Mouse (Mus musculus): ENCODE results near the gene Calr. TPM values are rescaled to one million over a fixed set of nuclear protein-coding genes. Genes with fewer than 3 reads are reported as not detected.

The Calr gene
- 351 and 422 TPM in 2 replicates for polyA plus RNA-seq (2015; fragmentation: Nextera tagmentation; extraction: Ambion mirVana)

DNA sequence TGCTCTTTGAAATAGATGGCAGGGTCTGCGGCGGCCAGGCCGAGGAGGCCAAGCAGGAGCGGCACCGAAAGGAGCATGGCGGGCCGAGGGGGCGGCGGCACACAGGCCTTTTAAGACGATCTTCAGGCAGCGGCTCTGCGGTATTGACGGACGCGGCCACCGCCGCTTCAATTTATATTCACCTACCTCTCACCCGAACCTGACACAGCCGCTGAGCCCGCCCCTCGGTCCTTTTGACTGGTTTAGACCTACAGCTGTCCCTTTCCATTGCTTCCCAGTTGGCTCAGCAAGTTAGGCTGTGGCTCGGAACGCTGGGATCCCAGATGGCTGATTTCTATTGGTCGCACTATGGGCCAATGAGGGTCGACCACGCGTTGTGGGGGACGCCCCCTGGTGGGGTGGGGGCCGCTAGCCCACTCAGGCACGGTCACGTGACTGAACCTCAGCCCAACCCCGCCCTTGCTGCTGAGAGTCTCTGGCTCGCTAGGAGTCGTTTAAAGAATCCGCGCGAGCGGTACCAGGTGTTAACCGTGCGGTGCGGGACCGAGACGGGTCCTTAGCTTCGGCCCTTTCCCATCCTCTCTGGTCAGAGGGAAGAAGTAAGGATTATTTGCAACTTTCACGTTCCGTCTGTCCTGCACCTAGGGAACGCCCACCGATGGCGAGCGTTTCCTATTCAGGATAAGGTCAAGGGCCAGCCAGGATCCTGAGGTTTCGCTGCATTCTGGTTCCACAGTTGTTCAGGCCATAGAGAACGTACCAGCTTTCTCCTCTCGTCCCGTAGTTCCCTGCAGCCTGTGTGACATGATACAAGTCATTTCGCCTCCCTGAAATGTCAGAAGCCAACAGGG lies at the start of gene Calr:
Calr (minus strand) TSS at position 213 of the 851 bp plus-strand sequence.

GRCm38 (mm10) chr8:84893709-84894134 lies 47.0 kb upstream of the Calr start, which contains the start of gene Gcdh:
Gene Gcdh (minus strand): TSS chr8:84893921.

GRCm38 (mm10) chr8:84871376-84872308 lies 24.9 kb upstream of the Calr start, which contains the start of gene Syce2:
Gene Syce2 (plus strand): TSS chr8:84872111.

DNA sequence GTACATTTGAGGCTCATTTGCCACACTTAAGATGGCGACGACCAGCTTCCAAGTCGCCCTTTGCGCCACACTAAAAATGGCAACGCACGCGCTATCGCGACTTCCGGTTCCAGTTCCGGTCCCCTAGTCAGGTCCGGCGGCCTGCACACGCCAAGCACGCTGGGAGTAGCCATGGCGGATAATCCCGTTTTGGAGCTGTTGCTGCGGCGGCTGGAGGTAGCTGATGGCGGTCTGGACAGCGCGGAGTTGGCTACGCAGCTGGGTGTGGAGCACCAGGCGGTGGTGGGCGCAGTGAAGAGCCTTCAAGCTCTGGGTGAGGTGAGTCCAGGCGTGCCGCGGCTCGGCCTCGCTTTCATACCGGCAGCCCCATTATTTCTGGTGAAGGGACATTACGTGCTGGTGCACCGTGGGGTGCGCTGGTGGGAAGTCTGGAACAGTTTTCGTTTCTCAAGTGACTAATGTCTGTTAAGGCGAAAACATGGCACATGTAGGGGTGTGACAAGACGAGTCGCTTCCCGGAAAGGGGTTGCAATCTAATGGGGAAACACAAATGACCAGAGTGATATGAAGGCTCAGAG lies 10.2 kb upstream of the Calr start, which contains the start of gene Farsa:
Farsa (plus strand) TSS at position 126 of the 578 bp plus-strand sequence.

GRCm38 (mm10) chr8:84840248-84840999 lies 6.3 kb downstream of the Calr start, which contains the start of gene Rad23a:
Gene Rad23a (minus strand): TSS chr8:84840665.

GRCm38 (mm10) chr8:84831490-84831889 lies 15.2 kb downstream of the Calr start, which contains the start of gene Gadd45gip1:
Gene Gadd45gip1 (plus strand): TSS chr8:84831522.

GRCm38 (mm10) chr8:84822723-84823122 lies 24.0 kb downstream of the Calr start, which contains the start of gene Dand5:
Gene Dand5 (minus strand): TSS chr8:84822823.

DNA sequence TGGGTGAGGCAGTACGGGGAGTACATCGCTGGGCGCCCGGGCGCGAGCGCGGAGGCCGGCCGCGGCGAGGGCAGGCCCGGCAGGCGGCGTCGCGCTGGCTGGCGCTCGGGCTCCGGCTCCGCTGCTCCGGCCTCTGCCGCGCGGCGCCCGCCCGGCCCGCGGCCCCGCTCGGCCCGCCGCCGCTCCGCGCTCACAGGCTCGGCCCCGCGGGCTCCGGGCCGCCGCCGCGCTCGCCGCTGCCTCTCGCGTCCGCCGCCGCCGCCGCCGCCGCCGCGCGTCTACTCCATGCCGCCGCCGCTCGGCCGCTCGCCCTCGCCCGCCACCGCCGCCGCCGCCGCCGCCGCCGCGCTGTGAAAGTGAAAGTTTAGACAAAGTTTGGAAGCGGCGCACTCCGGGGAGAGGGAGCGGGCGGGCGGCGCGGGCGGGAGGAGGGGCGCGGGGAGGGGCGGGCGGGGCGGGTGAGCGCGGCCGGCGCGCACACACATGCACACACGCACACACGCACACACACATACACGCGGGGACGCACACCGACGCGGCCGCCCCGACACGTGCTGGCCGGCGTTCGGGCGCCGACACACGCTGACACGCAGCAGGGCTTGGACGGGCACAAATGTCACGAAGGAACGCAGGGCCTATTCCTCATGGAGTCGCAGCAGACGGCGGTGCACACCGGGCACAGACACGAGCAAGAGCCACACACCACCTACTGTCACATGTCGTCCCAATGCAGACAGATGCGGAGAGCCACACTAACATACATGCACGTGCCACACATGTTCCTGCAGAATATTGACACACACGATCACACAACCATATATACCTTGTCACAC lies 46.5 kb downstream of the Calr start, which contains the start of gene Nfix:
Nfix (minus strand) TSS at position 346 of the 833 bp plus-strand sequence.

Small RNA genes lying within 50 kb of the gene (microRNA-seq; reads per million reads assigned to microRNA genes)
- not detected for gene Mir7069

Other genes with a start within 250 kb of the Calr start
- 47.9 and 53.9 TPM in 2 replicates for gene Ier2, start 184.1 kb downstream of the Calr start, polyA plus RNA-seq (2015; fragmentation: Nextera tagmentation; extraction: Ambion mirVana)
- 29.5 and 32.3 TPM in 2 replicates for gene Trmt1, start 160.6 kb downstream of the Calr start, polyA plus RNA-seq (2015; fragmentation: Nextera tagmentation; extraction: Ambion mirVana)
- gene Nacc1, start 159.1 kb downstream of the Calr start, polyA plus RNA-seq (2015; fragmentation: Nextera tagmentation; extraction: Ambion mirVana), result 9.3 and 10.3 TPM in 2 replicates
- 4.1 and 5.5 TPM in 2 replicates for gene Lyl1, start 145.5 kb downstream of the Calr start, polyA plus RNA-seq (2015; fragmentation: Nextera tagmentation; extraction: Ambion mirVana)
- 2.8 and 3.3 TPM in 2 replicates for gene G430095P16Rik, start 123.9 kb downstream of the Calr start, polyA plus RNA-seq (2015; fragmentation: Nextera tagmentation; extraction: Ambion mirVana)
- 33.7 and 35.4 TPM in 2 replicates for gene Nfix, start 46.6 kb downstream of the Calr start, polyA plus RNA-seq (2015; fragmentation: Nextera tagmentation; extraction: Ambion mirVana)
- gene Dand5, start 24.1 kb downstream of the Calr start, polyA plus RNA-seq (2015; fragmentation: Nextera tagmentation; extraction: Ambion mirVana), result 1.9 and 3.5 TPM in 2 replicates
- 28.0 and 29.7 TPM in 2 replicates for gene Gadd45gip1, start 15.4 kb downstream of the Calr start, polyA plus RNA-seq (2015; fragmentation: Nextera tagmentation; extraction: Ambion mirVana)
- gene Rad23a, start 6.3 kb downstream of the Calr start, polyA plus RNA-seq (2015; fragmentation: Nextera tagmentation; extraction: Ambion mirVana), result 83.9 and 85.7 TPM in 2 replicates
- 41.1 and 45.6 TPM in 2 replicates for gene Farsa, start 10.1 kb upstream of the Calr start, polyA plus RNA-seq (2015; fragmentation: Nextera tagmentation; extraction: Ambion mirVana)
- 15.2 and 20.5 TPM in 2 replicates for gene Syce2, start 25.2 kb upstream of the Calr start, polyA plus RNA-seq (2015; fragmentation: Nextera tagmentation; extraction: Ambion mirVana)
- gene Gcdh, start 47.0 kb upstream of the Calr start, polyA plus RNA-seq (2015; fragmentation: Nextera tagmentation; extraction: Ambion mirVana), result 14.2 and 14.6 TPM in 2 replicates
- gene Klf1, start 55.0 kb upstream of the Calr start, polyA plus RNA-seq (2015; fragmentation: Nextera tagmentation; extraction: Ambion mirVana), result 0.18 and 0.27 TPM in 2 replicates
- gene Dnase2a, start 61.6 kb upstream of the Calr start, polyA plus RNA-seq (2015; fragmentation: Nextera tagmentation; extraction: Ambion mirVana), result 12.4 and 16.0 TPM in 2 replicates
- gene Mast1, start 90.4 kb upstream of the Calr start, polyA plus RNA-seq (2015; fragmentation: Nextera tagmentation; extraction: Ambion mirVana), result 0.29 and 0.31 TPM in 2 replicates
- gene Rtbdn, start 100.1 kb upstream of the Calr start, polyA plus RNA-seq (2015; fragmentation: Nextera tagmentation; extraction: Ambion mirVana), result 0.13 TPM in 1 of 2 replicates, not detected in the other
- 0.68 TPM in 1 of 2 replicates, not detected in the other for gene Gm49661, start 122.5 kb upstream of the Calr start, polyA plus RNA-seq (2015; fragmentation: Nextera tagmentation; extraction: Ambion mirVana)
- 273 and 312 TPM in 2 replicates for gene Prdx2, start 122.7 kb upstream of the Calr start, polyA plus RNA-seq (2015; fragmentation: Nextera tagmentation; extraction: Ambion mirVana)
- gene Rnaseh2a, start 122.8 kb upstream of the Calr start, polyA plus RNA-seq (2015; fragmentation: Nextera tagmentation; extraction: Ambion mirVana), result 64.5 and 71.3 TPM in 2 replicates
- gene Junb, start 131.8 kb upstream of the Calr start, polyA plus RNA-seq (2015; fragmentation: Nextera tagmentation; extraction: Ambion mirVana), result 87.6 and 102 TPM in 2 replicates
- gene Hook2, start 143.7 kb upstream of the Calr start, polyA plus RNA-seq (2015; fragmentation: Nextera tagmentation; extraction: Ambion mirVana), result 20.5 and 20.7 TPM in 2 replicates
- not detected in 2 replicates for gene Best2, start 167.6 kb upstream of the Calr start, polyA plus RNA-seq (2015; fragmentation: Nextera tagmentation; extraction: Ambion mirVana)
- gene Asna1, start 178.3 kb upstream of the Calr start, polyA plus RNA-seq (2015; fragmentation: Nextera tagmentation; extraction: Ambion mirVana), result 65.8 and 66.1 TPM in 2 replicates
- 79.0 and 83.5 TPM in 2 replicates for gene Trir, start 179.9 kb upstream of the Calr start, polyA plus RNA-seq (2015; fragmentation: Nextera tagmentation; extraction: Ambion mirVana)
- 23.5 and 26.1 TPM in 2 replicates for gene Tnpo2, start 190.0 kb upstream of the Calr start, polyA plus RNA-seq (2015; fragmentation: Nextera tagmentation; extraction: Ambion mirVana)
- 32.7 and 34.1 TPM in 2 replicates for gene Fbxw9, start 213.1 kb upstream of the Calr start, polyA plus RNA-seq (2015; fragmentation: Nextera tagmentation; extraction: Ambion mirVana)
- not detected in 2 replicates for gene Gm5741, start 221.0 kb upstream of the Calr start, polyA plus RNA-seq (2015; fragmentation: Nextera tagmentation; extraction: Ambion mirVana)
- gene Dhps, start 224.8 kb upstream of the Calr start, polyA plus RNA-seq (2015; fragmentation: Nextera tagmentation; extraction: Ambion mirVana), result 35.2 and 40.8 TPM in 2 replicates
- gene Wdr83os, start 233.8 kb upstream of the Calr start, polyA plus RNA-seq (2015; fragmentation: Nextera tagmentation; extraction: Ambion mirVana), result 111 and 116 TPM in 2 replicates
- gene Wdr83, start 234.4 kb upstream of the Calr start, polyA plus RNA-seq (2015; fragmentation: Nextera tagmentation; extraction: Ambion mirVana), result 22.6 and 23.3 TPM in 2 replicates
- 31.1 and 48.4 TPM in 2 replicates for gene Man2b1, start 236.3 kb upstream of the Calr start, polyA plus RNA-seq (2015; fragmentation: Nextera tagmentation; extraction: Ambion mirVana)

All from urinary bladder, postnatal 0 days (tissue).